Mouse (Mus musculus): Measurements from ENCODE around the gene Rsph1. TPM values are rescaled to one million over a fixed set of nuclear protein-coding genes. Genes with fewer than 3 reads are reported as not detected.
A peak's percentile ranks its signal among the peaks of the same experiment; 100 is the strongest.
"Not testable (repeated sequence)": the region's sequence is repeated elsewhere in the genome, so short reads cannot be mapped to it uniquely, and the experiment has no call there.

Gene Rsph1
- polyA plus RNA-seq, 1 experiment, result 0.13 TPM

DNA sequence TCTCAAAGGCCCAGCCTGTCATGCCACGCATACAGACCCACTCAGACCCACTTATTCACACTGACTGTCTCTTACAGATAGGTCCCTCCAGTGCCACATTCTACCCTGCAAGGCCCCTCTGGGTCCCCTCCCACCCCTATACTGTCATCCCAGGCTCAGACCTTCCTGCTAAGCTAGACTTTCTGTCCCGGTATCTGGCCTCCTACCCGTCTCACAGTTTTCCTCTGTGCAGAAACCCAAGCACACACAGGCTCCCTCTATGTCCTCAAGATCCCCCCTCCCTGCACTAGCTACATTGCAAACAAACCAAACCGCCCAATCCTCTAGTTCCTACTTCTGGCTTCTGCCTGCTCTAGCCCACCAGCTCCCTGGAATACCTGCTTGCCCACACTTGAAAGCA, 748 bp upstream of the Rsph1 start:
- DNase-seq (ENCODE audit: low read depth in 1 of 2, low spot score in 2 of 2), result no peak
- no peak overlapping the region for H3K4me3 ChIP-seq (ENCODE audit: extremely low read depth, insufficient read depth, insufficient read length)

DNA sequence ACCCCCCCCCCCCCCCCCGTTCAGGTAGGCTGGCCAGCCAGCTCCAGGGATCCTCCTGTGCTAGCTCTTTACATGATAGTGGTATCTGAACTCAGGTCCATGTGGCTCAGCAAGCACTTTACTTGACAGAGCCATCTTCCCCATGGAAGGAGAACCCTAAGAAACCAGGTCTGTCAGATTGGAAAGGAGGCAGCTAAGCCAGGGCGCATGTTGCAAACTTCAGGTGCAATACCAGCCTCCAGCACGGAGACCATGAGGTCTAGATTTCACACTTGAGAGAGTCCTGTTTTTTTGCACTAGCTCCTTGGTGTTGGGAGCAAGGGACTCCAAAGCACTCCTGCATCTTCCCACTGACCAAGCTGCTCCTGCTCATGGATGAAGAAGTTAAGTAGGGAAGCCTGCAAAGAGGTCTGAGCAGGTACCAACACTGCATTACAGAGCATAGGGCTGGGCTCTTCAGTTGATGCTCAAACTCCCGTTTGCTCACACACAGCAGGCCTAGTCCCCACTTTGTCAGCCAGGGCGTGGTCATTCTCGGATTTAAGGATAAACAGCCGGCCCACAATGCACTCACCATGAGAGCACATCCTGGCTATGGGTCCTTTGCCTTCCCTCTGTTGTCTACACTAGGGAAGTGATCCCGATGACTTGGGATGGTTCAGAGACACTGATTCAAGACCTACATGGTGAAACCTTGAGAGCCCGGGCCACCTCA, 819 bp downstream of the Rsph1 start:
- no peak for DNase-seq (ENCODE audit: low read depth in 1 of 2, low spot score in 2 of 2)
- H3K4me3 ChIP-seq (ENCODE audit: extremely low read depth, insufficient read depth, insufficient read length), result peak overlapping the region; percentile 50; the same call in 1 of the 2 replicates
- H3K27ac ChIP-seq (ENCODE audit: insufficient read depth, low read length), result no peak overlapping the region
- TF ChIP-seq POLR2A (IDR thresholded peaks at IDR 0.05; ENCODE audit: low read depth, low read length), result no peak
- TF ChIP-seq CTCF (IDR thresholded peaks at IDR 0.05; ENCODE audit: extremely low read depth, insufficient read depth, insufficient read length, insufficient replicate concordance), result no peak
- no peaks in the 10 kb centered on the region for H3K36me3 ChIP-seq (ENCODE audit: control insufficient read depth, insufficient read depth, low read length)
- H3K27me3 ChIP-seq (ENCODE audit: control insufficient read depth, insufficient read depth, low read length), result no peaks in the 10 kb centered on the region
- peaks cover 9% of the 10 kb centered on the region for H3K4me1 ChIP-seq (ENCODE audit: control insufficient read depth, insufficient read depth, insufficient read length)
- 64% methylated on average over 9 of the region's 9 CpGs for WGBS

More for the DNA sequence above, 748 bp upstream of the Rsph1 start:
- Histone ChIP-seq H3K36me3 (ENCODE audit: control insufficient read depth, insufficient read depth, low read length) (no peaks in the 10 kb centered on the region), H3K4me1 (ENCODE audit: control insufficient read depth, insufficient read depth, insufficient read length) (peaks cover 9% of the 10 kb centered on the region), H3K27me3 (ENCODE audit: control insufficient read depth, insufficient read depth, low read length) (no peaks in the 10 kb centered on the region), H3K27ac (ENCODE audit: insufficient read depth, low read length) (no peak overlapping the region)
- WGBS, result 93% methylated on average over 4 of the region's 4 CpGs
- TF ChIP-seq CTCF (IDR thresholded peaks at IDR 0.05; ENCODE audit: extremely low read depth, insufficient read depth, insufficient read length, insufficient replicate concordance) (no peak), POLR2A (IDR thresholded peaks at IDR 0.05; ENCODE audit: low read depth, low read length) (no peak)

DNA sequence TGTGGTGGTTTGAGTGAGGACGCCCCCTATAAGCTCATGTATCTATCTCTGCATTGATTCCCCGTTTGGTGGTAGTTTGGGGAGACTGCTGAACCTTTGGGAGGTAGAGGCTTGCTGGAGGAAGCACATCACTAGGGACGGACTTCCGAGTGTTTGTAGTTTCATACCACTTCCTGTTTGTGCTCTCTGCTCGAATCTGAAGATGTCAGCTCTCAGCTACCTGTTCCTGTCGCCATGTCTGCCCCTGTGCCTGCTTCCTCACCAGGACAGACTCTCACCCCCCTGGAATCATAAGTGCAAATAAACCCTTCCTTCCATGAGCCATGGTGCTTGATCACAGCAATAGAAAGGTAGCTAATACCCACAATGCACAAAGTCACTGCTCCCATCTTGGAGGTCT, 2.0 kb downstream of the Rsph1 start:
- DNase-seq (ENCODE audit: low read depth in 1 of 2, low spot score in 2 of 2), result no peak

DNA sequence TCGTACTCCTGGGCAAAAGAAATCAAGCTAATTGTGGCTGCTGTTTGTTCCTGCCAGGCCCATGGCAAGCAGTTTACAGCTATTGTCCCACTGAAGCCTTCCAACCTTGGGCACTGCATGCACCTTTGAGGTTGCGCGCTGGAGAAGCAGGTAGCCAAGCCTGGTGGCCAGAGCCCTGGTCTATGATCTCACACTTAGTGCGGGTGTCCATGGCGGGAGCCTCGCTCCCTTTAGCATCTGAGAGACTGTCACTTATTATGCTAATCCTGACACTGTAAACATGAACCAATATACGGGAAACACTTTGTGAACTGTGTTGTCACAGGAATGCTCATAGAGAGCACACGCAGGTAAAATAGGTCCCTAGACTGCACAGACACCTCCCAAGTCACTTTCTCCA, 3.6 kb downstream of the Rsph1 start:
- no peak overlapping the region for H3K4me3 ChIP-seq (ENCODE audit: extremely low read depth, insufficient read depth, insufficient read length)
- 93% methylated on average over 8 of the region's 8 CpGs for WGBS
- H3K27ac ChIP-seq (ENCODE audit: insufficient read depth, low read length), result no peak overlapping the region
- no peak for DNase-seq (ENCODE audit: low read depth in 1 of 2, low spot score in 2 of 2)
- no peaks in the 10 kb centered on the region for H3K36me3 ChIP-seq (ENCODE audit: control insufficient read depth, insufficient read depth, low read length)
- peaks cover 9% of the 10 kb centered on the region for H3K4me1 ChIP-seq (ENCODE audit: control insufficient read depth, insufficient read depth, insufficient read length)
- TF ChIP-seq CTCF (IDR thresholded peaks at IDR 0.05; ENCODE audit: extremely low read depth, insufficient read depth, insufficient read length, insufficient replicate concordance), result no peak
- TF ChIP-seq POLR2A (IDR thresholded peaks at IDR 0.05; ENCODE audit: low read depth, low read length), result no peak
- H3K27me3 ChIP-seq (ENCODE audit: control insufficient read depth, insufficient read depth, low read length), result no peaks in the 10 kb centered on the region

More for the DNA sequence above, 2.0 kb downstream of the Rsph1 start:
- H3K36me3 ChIP-seq (ENCODE audit: control insufficient read depth, insufficient read depth, low read length), result no peaks in the 10 kb centered on the region
- no peak overlapping the region for H3K4me3 ChIP-seq (ENCODE audit: extremely low read depth, insufficient read depth, insufficient read length)
- no peak for TF ChIP-seq CTCF (IDR thresholded peaks at IDR 0.05; ENCODE audit: extremely low read depth, insufficient read depth, insufficient read length, insufficient replicate concordance)
- no peak for TF ChIP-seq POLR2A (IDR thresholded peaks at IDR 0.05; ENCODE audit: low read depth, low read length)
- WGBS, result 31% methylated on average over 6 of the region's 6 CpGs
- H3K4me1 ChIP-seq (ENCODE audit: control insufficient read depth, insufficient read depth, insufficient read length), result peaks cover 9% of the 10 kb centered on the region
- peak overlapping the region; percentile 30; the same call in 1 of the 2 replicates for H3K27ac ChIP-seq (ENCODE audit: insufficient read depth, low read length)
- H3K27me3 ChIP-seq (ENCODE audit: control insufficient read depth, insufficient read depth, low read length), result no peaks in the 10 kb centered on the region

DNA sequence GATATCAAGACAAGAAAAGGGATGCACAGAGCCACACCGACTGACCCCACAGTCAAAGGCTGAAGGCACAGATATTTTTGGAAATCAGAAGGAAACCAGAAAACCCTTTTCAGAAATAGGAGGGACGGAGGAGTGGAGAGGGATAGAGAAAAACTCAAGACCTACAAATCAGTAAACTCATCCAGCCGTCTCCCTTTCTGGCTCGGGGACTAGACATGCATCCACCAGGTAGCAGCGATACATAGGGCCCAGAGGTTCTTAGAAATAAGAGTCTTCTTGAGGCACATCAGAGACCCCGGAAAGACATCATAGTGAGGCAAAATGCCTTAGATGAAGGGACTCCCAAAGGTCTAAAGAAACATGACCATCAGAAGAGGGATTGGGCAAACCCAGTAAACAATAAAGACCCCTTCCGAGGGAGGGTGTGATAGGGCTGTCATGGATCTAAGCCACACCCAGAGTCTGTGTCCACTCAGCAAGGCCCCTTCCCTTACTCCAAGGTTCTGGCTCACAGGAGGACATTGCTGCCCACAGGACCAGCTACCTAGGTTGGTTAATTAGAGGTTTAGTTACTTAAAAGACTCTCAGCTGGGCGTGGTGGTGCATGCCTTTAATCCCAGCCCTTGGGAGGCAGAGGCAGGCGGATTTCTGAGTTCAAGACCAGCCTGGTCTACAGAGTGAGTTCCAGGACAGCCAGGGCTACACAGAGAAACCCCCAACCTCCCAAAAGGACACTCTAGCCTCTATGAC, 4.6 kb downstream of the Rsph1 start:
- H3K27ac ChIP-seq (ENCODE audit: insufficient read depth, low read length), result no peak overlapping the region
- no peaks in the 10 kb centered on the region for H3K36me3 ChIP-seq (ENCODE audit: control insufficient read depth, insufficient read depth, low read length)
- peaks cover 9% of the 10 kb centered on the region for H3K4me1 ChIP-seq (ENCODE audit: control insufficient read depth, insufficient read depth, insufficient read length)
- no peak for TF ChIP-seq CTCF (IDR thresholded peaks at IDR 0.05; ENCODE audit: extremely low read depth, insufficient read depth, insufficient read length, insufficient replicate concordance)
- TF ChIP-seq POLR2A (IDR thresholded peaks at IDR 0.05; ENCODE audit: low read depth, low read length), result no peak
- H3K4me3 ChIP-seq (ENCODE audit: extremely low read depth, insufficient read depth, insufficient read length), result no peak overlapping the region
- WGBS, result 87% methylated on average over 9 of the region's 9 CpGs
- peak in 1 of 2 experiments; percentile 2 for DNase-seq (ENCODE audit: low read depth in 1 of 2, low spot score in 2 of 2)
- H3K27me3 ChIP-seq (ENCODE audit: control insufficient read depth, insufficient read depth, low read length), result no peaks in the 10 kb centered on the region

DNA sequence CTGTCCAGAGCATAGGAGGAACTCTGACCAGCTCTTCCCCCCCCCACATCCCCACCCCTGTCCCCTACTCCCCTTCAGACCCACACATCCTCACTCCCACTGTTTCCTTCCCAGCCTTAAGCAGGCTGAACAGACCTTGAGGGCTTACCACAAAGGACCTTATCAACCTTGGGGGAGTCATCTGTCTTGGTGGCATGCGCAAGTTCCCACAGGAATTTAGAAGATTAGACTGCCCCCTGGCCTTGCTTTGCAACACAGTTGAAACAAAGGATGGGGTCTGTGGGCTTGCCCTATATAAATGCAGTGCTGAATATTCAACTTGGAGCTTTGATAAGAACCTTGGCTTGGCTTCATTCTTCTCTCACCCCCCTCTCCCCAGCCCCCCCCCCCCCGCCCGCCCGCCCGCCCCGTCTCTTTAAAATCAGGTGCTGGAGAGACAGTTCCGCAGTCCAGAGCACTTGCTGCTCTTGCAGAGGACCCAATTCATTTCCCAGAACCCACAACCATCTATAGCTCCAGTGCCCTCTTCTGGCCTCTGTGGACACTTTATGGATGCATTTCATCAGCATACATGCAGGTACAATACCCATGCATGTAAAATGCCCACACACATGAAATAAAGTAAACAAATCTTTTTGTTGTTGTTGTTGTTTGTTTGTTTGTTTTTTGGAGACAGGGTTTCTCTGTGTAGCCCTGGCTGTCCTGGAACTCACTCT, 5.9 kb downstream of the Rsph1 start:
- Histone ChIP-seq H3K4me3 (ENCODE audit: extremely low read depth, insufficient read depth, insufficient read length) (no peak overlapping the region), H3K27me3 (ENCODE audit: control insufficient read depth, insufficient read depth, low read length) (no peaks in the 10 kb centered on the region), H3K27ac (ENCODE audit: insufficient read depth, low read length) (no peak overlapping the region), H3K36me3 (ENCODE audit: control insufficient read depth, insufficient read depth, low read length) (no peaks in the 10 kb centered on the region), H3K4me1 (ENCODE audit: control insufficient read depth, insufficient read depth, insufficient read length) (peaks cover 4% of the 10 kb centered on the region; the same call in 1 of the 2 replicates)
- WGBS, result 43% methylated on average over 5 of the region's 7 CpGs
- no peak for TF ChIP-seq POLR2A (IDR thresholded peaks at IDR 0.05; ENCODE audit: low read depth, low read length)
- DNase-seq (ENCODE audit: low read depth in 1 of 2, low spot score in 2 of 2), result no peak

DNA sequence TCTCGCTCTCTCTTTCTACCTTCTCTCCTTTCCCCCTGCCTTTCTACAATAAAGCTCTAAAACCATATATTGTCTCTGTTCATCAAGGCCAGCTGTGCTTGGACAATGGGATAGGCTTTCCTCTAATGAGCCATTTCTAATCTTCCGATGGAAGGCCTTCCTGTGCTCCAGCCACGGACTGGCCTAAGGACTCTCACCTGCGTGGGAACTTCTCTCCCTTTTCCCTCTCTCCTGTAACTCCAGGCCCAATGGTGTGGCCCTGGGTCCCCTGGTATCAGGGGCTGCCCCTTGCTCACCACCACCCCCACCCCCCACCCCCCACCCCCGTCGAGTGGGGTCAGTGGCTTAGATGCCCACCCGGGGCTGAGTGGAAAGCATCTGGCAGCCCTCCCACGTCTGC, 6.4 kb downstream of the Rsph1 start:
- not testable (repeated sequence) for H3K36me3 ChIP-seq (ENCODE audit: control insufficient read depth, insufficient read depth, low read length); H3K27me3 ChIP-seq (ENCODE audit: control insufficient read depth, insufficient read depth, low read length); H3K4me1 ChIP-seq (ENCODE audit: control insufficient read depth, insufficient read depth, insufficient read length); H3K4me3 ChIP-seq (ENCODE audit: extremely low read depth, insufficient read depth, insufficient read length); H3K27ac ChIP-seq (ENCODE audit: insufficient read depth, low read length); DNase-seq (ENCODE audit: low read depth in 1 of 2, low spot score in 2 of 2)
- WGBS, result 79% methylated on average over 8 of the region's 8 CpGs

Measured in spleen, adult 2 months (tissue).